Mouse (Mus musculus): ENCODE measurements around the gene Fbxo33. TPM values are rescaled to one million over a fixed set of nuclear protein-coding genes. Genes with fewer than 3 reads are reported as not detected.

Fbxo33 gene
- polyA plus RNA-seq, 1 experiment from 2014 or later, result 9.4 TPM

DNA sequence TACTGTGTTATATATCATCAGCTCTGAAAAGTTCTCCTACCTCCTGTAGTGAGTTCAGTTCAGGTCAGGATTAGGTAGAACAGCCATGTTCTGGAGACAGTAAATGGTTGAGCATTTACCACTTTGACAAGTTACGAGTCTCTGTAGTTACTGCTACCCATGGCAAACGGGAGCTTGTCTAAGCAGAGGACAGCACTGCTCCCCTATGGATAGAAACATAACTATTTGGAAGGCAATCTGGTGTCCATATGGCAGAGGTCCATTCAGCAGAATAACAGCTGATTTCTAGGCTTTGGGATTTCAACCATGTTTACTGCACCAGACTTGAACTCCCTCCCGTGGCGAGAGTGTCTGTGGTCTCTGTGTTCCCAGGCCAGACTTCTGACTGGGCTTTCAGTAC lies 23.6 kb downstream of the Fbxo33 start:
- Histone ChIP-seq H3K27me3 (no peaks in the 10 kb centered on the region), H3K4me2 (replicated peaks) (no peak overlapping the region), H3K4me3 (replicated peaks) (no peak overlapping the region), H3K9ac (no peak overlapping the region), H3K27ac (replicated peaks) (no peak overlapping the region), H3K9me3 (replicated peaks) (no peaks in the 10 kb centered on the region), H3K4me1 (no peaks in the 10 kb centered on the region), H3K36me3 (peaks cover 18% of the 10 kb centered on the region; the same call in 1 of the 2 replicates)
- ATAC-seq (ENCODE audit: insufficient number of reproducible peaks, low FRiP score, low TSS enrichment, low read depth), result no peak
- WGBS, result 56% methylated on average over 4 of the region's 4 CpGs

DNA sequence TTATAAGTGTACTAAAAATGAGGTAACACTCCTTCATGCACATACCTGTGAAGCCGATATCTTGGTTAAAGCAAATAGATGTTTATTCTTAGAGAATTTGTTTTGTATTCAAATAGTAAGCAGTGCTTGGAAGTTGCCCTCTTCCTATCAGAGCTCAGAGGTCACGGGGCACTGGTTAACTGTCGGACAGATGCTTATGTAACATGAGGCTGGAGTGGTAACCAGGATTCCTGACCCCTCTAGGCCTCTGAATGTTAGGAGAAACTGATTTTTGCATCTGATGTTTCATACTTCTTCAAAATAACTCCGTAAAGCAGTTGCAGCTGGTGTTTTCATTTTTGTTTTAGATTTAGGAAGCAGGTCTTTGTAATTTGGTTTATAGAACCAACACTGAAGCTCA lies 24.5 kb downstream of the Fbxo33 start:
- WGBS, result 75% methylated on average over 4 of the region's 4 CpGs
- no peak for ATAC-seq (ENCODE audit: insufficient number of reproducible peaks, low FRiP score, low TSS enrichment, low read depth)
- H3K4me1 ChIP-seq, result no peaks in the 10 kb centered on the region
- no peak overlapping the region for H3K4me2 ChIP-seq (replicated peaks)
- no peak overlapping the region for H3K9ac ChIP-seq
- peaks cover 21% of the 10 kb centered on the region; the same call in 1 of the 2 replicates for H3K36me3 ChIP-seq
- H3K4me3 ChIP-seq (replicated peaks), result no peak overlapping the region
- no peaks in the 10 kb centered on the region for H3K27me3 ChIP-seq
- H3K27ac ChIP-seq (replicated peaks), result no peak overlapping the region
- no peaks in the 10 kb centered on the region for H3K9me3 ChIP-seq (replicated peaks)

DNA sequence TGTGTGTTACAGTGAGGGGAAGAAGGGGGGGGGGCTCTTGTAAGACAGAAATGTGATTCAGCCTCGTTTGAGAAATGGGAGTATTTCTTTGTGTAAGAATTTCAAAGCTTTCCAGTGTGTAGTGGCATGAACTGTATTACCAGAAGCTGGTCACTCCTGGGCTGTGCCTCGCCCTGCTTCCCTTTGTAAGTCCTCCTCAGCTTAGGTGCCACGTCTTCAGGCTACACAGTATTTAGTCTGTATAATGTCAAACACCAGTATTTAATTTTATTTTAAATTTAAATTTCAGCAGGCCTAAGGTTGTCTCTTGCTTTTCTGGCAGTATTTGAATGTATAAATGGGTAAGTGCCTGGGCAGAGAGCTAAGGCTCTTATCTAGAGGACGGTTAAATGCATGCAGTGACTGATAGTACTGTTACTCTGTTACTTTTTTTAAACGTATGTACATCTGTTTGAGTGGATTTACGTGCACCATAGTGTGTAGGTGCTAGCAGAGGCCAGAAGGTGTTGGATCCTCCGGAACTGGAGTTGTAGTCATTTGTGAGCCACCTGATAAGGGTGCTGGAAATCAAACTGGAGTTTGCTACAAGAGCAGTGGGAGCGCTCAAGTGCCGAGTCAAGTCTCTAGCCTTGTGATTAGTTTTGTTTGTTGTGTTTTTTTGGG lies 25.1 kb downstream of the Fbxo33 start:
- Histone ChIP-seq H3K4me3 (replicated peaks) (no peak overlapping the region), H3K27ac (replicated peaks) (no peak overlapping the region), H3K4me1 (no peaks in the 10 kb centered on the region), H3K27me3 (no peaks in the 10 kb centered on the region), H3K9ac (no peak overlapping the region), H3K36me3 (peaks cover 20% of the 10 kb centered on the region), H3K9me3 (replicated peaks) (no peaks in the 10 kb centered on the region), H3K4me2 (replicated peaks) (no peak overlapping the region)
- no peak for ATAC-seq (ENCODE audit: insufficient number of reproducible peaks, low FRiP score, low TSS enrichment, low read depth)
- WGBS, result 82% methylated on average over 9 of the region's 9 CpGs

DNA sequence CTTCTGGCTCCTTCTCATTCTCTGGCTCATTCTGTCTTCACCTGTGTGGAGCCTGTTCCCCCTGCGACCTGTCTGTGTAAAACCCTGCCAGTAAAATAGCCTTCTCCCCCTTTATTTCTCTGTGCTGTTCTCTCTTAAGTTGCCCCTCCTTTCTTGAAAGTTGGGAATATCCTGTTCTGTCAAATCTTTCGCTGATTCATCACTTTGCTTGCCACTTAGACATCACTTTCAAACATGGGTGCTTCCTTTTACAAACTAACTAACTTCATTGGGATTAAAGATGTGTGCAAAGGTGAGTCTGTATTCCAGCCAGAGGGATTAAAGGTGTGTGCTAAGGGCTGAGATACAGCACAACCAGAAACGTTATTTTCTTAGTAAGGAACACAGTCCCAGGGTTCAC lies 25.9 kb downstream of the Fbxo33 start:
- no peaks in the 10 kb centered on the region for H3K4me1 ChIP-seq
- peaks cover 21% of the 10 kb centered on the region for H3K36me3 ChIP-seq
- no peaks in the 10 kb centered on the region for H3K27me3 ChIP-seq
- H3K9me3 ChIP-seq (replicated peaks), result no peaks in the 10 kb centered on the region
- no peak overlapping the region for H3K4me2 ChIP-seq (replicated peaks)
- ATAC-seq (ENCODE audit: insufficient number of reproducible peaks, low FRiP score, low TSS enrichment, low read depth), result no peak
- no peak overlapping the region for H3K27ac ChIP-seq (replicated peaks)
- H3K9ac ChIP-seq, result no peak overlapping the region
- H3K4me3 ChIP-seq (replicated peaks), result no peak overlapping the region
- 68% methylated on average over 3 of the region's 3 CpGs for WGBS

DNA sequence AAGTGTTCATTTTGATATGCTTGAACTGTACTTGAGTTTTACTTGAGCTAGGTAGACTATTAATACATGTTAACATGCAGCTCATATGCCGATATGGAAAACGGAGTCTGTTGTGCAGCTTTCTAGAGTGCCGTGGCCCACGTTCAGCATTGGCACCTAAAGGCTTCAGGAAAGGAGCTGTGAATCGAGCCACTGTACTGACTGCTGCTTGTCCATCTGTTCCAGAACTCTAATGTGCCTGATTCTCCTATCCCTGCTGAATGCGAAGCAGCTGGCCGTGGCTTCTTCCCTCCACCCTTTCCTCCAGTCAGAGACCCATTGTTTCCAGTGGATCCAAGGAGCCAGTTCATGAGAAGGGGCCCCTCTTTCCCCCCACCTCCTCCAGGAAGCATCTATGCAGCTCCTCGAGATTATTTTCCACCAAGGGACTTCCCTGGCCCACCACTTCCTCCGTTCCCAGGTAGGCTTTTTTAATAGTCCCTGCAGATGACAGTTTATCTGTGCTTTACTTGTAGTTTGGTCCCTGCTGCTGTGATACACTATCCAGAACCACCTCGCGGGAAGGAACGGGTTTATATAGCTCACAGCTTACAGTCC lies 31.3 kb downstream of the Fbxo33 start:
- 84% methylated on average over 12 of the region's 12 CpGs for WGBS
- ATAC-seq (ENCODE audit: insufficient number of reproducible peaks, low FRiP score, low TSS enrichment, low read depth), result no peak
- no peak overlapping the region for H3K4me2 ChIP-seq (replicated peaks)
- H3K4me1 ChIP-seq, result no peaks in the 10 kb centered on the region
- no peaks in the 10 kb centered on the region for H3K9me3 ChIP-seq (replicated peaks)
- peaks cover 60% of the 10 kb centered on the region for H3K36me3 ChIP-seq
- no peaks in the 10 kb centered on the region for H3K27me3 ChIP-seq
- no peak overlapping the region for H3K27ac ChIP-seq (replicated peaks)
- H3K9ac ChIP-seq, result no peak overlapping the region
- no peak overlapping the region for H3K4me3 ChIP-seq (replicated peaks)

DNA sequence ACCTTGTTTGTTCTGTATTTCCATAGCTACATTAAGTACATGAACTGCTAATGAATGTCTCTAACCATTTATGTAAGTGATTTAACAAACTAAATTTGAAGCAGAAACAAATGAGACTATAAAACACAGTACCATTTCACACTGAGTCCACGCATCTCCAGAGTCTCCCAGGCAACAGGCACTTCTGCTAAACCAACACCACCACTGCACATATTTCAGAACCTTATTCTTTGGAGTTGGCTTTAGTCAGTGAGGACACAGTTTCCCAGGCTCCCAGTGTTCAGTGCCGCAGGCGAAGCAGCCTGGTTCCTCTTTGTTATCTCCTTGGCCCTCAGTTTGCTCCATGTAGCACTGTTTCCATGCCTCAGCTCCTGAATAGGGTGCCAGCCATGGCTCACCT lies 41.7 kb downstream of the Fbxo33 start:
- no peak overlapping the region for H3K4me2 ChIP-seq (replicated peaks)
- no peak for ATAC-seq (ENCODE audit: insufficient number of reproducible peaks, low FRiP score, low TSS enrichment, low read depth)
- peaks cover 73% of the 10 kb centered on the region for H3K36me3 ChIP-seq
- no peaks in the 10 kb centered on the region for H3K4me1 ChIP-seq
- H3K9me3 ChIP-seq (replicated peaks), result no peaks in the 10 kb centered on the region
- H3K27ac ChIP-seq (replicated peaks), result no peak overlapping the region
- no peak overlapping the region for H3K4me3 ChIP-seq (replicated peaks)
- WGBS, result 96% methylated on average over 3 of the region's 3 CpGs
- no peaks in the 10 kb centered on the region for H3K27me3 ChIP-seq
- no peak overlapping the region for H3K9ac ChIP-seq

DNA sequence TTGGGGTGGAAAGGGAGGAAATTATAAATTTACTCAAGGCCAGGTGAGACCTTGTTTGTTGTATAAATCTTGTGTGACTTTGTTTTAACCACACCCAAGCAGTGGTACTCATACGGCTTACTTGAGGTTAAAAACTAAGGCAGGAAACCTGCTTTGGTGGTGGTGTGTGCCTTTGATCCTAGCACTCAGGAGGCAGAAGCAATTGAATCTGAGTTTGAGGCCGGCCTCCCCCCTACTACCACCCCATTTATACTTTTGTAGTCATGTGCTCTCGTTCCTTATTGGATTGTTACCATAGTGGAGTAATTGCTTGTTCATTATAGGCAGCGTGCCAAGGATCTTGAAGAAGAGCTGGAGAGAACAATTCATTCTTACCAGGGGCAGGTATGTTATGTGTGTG lies 49.6 kb downstream of the Fbxo33 start:
- Histone ChIP-seq H3K27ac (replicated peaks) (no peak overlapping the region), H3K4me2 (replicated peaks) (no peak overlapping the region), H3K4me3 (replicated peaks) (no peak overlapping the region), H3K9ac (no peak overlapping the region), H3K4me1 (no peaks in the 10 kb centered on the region), H3K27me3 (no peaks in the 10 kb centered on the region), H3K9me3 (replicated peaks) (no peaks in the 10 kb centered on the region), H3K36me3 (peaks cover 44% of the 10 kb centered on the region)
- WGBS, result 83% methylated on average over 4 of the region's 4 CpGs
- ATAC-seq (ENCODE audit: insufficient number of reproducible peaks, low FRiP score, low TSS enrichment, low read depth), result no peak

DNA sequence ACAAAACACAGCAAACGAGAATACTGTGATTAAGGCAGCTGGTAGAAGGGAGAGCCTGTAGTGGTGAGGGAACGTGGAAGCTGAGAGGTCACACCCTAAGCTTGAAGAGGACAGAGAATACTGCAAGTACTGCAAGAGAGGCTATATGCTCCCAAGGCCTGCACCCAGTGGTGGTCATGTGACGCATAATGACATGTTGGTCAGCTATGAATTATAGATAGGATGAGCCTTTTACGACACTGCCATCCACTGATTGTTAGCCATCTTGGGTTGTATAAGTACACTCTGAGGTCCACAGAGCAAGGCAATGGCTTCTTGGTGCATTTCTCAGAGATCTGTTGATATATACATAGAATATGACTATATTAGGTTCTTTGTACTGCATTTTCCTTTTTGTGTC lies 53.0 kb downstream of the Fbxo33 start:
- H3K4me1 ChIP-seq, result no peaks in the 10 kb centered on the region
- no peaks in the 10 kb centered on the region for H3K9me3 ChIP-seq (replicated peaks)
- no peak overlapping the region for H3K9ac ChIP-seq
- 84% methylated on average over 4 of the region's 4 CpGs for WGBS
- H3K36me3 ChIP-seq, result peaks cover 61% of the 10 kb centered on the region
- H3K27ac ChIP-seq (replicated peaks), result no peak overlapping the region
- no peaks in the 10 kb centered on the region for H3K27me3 ChIP-seq
- no peak for ATAC-seq (ENCODE audit: insufficient number of reproducible peaks, low FRiP score, low TSS enrichment, low read depth)
- H3K4me2 ChIP-seq (replicated peaks), result no peak overlapping the region
- no peak overlapping the region for H3K4me3 ChIP-seq (replicated peaks)

DNA sequence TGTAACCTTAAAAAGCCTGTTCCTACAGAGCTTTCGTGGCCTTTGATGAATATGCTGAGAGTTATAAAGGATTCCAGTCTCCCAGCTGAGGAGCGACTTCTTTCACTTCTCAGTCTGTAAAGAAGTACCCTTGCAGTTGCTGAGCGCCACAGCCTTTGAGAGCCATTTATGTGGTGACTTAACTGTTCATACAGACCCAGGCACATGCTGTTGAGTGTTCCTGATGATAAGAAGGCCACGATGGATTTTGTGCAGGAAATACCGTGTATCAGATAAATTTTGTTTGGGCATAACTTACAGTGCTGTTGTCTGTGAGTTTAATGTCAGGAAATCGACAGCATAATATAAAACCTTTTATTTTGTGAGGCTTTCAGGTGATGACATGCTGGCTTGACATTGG lies 55.0 kb downstream of the Fbxo33 start:
- H3K27me3 ChIP-seq, result no peaks in the 10 kb centered on the region
- 92% methylated on average over 6 of the region's 6 CpGs for WGBS
- peaks cover 61% of the 10 kb centered on the region for H3K36me3 ChIP-seq
- no peak overlapping the region for H3K27ac ChIP-seq (replicated peaks)
- H3K9ac ChIP-seq, result no peak overlapping the region
- H3K4me1 ChIP-seq, result no peaks in the 10 kb centered on the region
- H3K4me2 ChIP-seq (replicated peaks), result no peak overlapping the region
- ATAC-seq (ENCODE audit: insufficient number of reproducible peaks, low FRiP score, low TSS enrichment, low read depth), result no peak
- no peak overlapping the region for H3K4me3 ChIP-seq (replicated peaks)
- no peaks in the 10 kb centered on the region for H3K9me3 ChIP-seq (replicated peaks)

DNA sequence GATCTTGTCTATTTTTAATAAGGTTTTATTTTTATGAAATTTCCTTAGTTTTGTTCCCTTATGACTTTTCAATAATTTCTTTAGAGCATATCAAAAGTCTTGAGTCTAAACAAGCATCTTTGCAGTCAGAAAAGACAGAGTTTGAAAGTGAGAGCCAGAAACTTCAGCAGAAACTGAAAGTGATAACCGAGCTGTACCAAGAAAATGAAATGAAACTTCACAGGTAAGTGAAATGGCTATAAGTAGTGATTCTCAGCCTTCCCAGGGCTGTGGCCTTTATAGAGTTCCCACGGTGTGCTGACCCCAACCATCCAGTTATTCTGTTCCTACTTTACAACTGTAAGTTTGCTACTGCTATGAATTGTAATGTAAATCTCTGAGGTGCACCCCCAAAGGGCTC lies 56.7 kb downstream of the Fbxo33 start:
- Histone ChIP-seq H3K4me2 (replicated peaks) (no peak overlapping the region), H3K4me3 (replicated peaks) (no peak overlapping the region), H3K36me3 (peaks cover 73% of the 10 kb centered on the region), H3K9ac (no peak overlapping the region), H3K27me3 (no peaks in the 10 kb centered on the region), H3K4me1 (no peaks in the 10 kb centered on the region), H3K9me3 (replicated peaks) (no peaks in the 10 kb centered on the region), H3K27ac (replicated peaks) (no peak overlapping the region)
- 93% methylated on average over 2 of the region's 2 CpGs for WGBS
- no peak for ATAC-seq (ENCODE audit: insufficient number of reproducible peaks, low FRiP score, low TSS enrichment, low read depth)

DNA sequence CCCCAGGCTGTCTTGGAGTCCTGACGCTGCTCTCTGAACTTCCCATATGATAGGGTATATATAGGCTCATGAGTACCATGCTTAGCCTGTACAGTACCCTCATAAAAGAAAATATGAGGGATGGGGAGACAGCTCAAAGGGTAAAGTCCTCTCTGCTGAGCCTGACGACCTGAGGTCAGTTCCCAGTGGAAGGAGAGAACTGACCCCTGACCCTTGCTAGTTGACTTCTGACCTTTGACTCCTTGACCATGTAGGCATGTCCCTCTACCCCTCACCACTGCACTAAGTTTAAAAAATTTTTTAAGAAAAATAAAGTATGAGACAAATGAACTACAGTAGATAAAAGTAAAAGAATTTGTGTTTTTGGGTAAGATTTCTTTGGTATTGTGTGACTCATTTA lies 58.4 kb downstream of the Fbxo33 start:
- no peak overlapping the region for H3K4me3 ChIP-seq (replicated peaks)
- H3K4me2 ChIP-seq (replicated peaks), result no peak overlapping the region
- no peaks in the 10 kb centered on the region for H3K9me3 ChIP-seq (replicated peaks)
- H3K4me1 ChIP-seq, result no peaks in the 10 kb centered on the region
- 36% methylated on average over 2 of the region's 2 CpGs for WGBS
- no peak for ATAC-seq (ENCODE audit: insufficient number of reproducible peaks, low FRiP score, low TSS enrichment, low read depth)
- no peaks in the 10 kb centered on the region for H3K27me3 ChIP-seq
- H3K27ac ChIP-seq (replicated peaks), result no peak overlapping the region
- H3K9ac ChIP-seq, result no peak overlapping the region
- H3K36me3 ChIP-seq, result peaks cover 76% of the 10 kb centered on the region

Measured in embryonic facial prominence, embryonic 15.5 days (tissue).